ENCODE assay signal across 40 mouse cellular contexts in the genomic region with DNA sequence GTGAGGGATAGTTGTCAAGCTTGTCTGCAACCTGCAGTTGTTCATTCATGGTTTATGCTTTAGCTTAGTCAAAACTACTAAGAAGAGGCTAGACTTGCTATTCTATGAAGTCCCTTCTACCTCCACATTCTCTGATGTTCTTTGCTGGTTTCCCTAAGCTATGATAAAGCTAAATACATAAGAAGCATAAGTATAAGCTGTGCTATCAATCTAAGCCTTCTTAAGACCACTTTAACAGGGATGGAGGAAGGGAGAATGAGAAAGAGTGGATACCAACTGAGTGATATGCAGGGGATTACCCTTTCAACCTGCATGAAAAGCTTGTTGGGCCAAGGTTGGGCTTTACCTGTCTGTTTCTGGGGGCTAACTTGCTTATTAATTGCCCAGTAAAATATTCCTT. TPM values are rescaled to one million over a fixed set of nuclear protein-coding genes. Genes with fewer than 3 reads are reported as not detected.
"Had no signal": no experiment of that assay in that cellular context is flagged by ENCODE, and none has a peak within 500 bp of the region (broad histone marks: within the 10 kb centered on the region; RNA-seq: fewer than 3 reads in every experiment).

No protein-coding gene starts in this region.

- H3K4me2 ChIP-seq: heart, embryonic 11.5 days; heart, embryonic 12.5 days; heart, embryonic 13.5 days; heart, embryonic 15.5 days; hindbrain, embryonic 12.5 days; hindbrain, embryonic 13.5 days; hindbrain, embryonic 14.5 days; hindbrain, embryonic 15.5 days; intestine, embryonic 15.5 days; kidney, embryonic 15.5 days had no signal

- H3K4me1 ChIP-seq: intestine, embryonic 15.5 days had no signal

- ATAC-seq: inflammation-experienced regulatory T-cells, adult 6 months; intestine, embryonic 15.5 days; intestine, embryonic 16.5 days; intestine, postnatal 0 days had no signal

- H3K27ac ChIP-seq: heart, adult 2 months; heart, embryonic 10.5 days; heart, embryonic 13.5 days; heart, embryonic 15.5 days; hindbrain, embryonic 10.5 days; hindbrain, embryonic 12.5 days; intestine, embryonic 15.5 days; kidney, embryonic 15.5 days; kidney, postnatal 0 days had no signal

- H3K27me3 ChIP-seq: heart, embryonic 12.5 days; heart, embryonic 13.5 days; heart, embryonic 15.5 days; hindbrain, embryonic 12.5 days; hindbrain, embryonic 13.5 days; hindbrain, embryonic 15.5 days; intestine, embryonic 15.5 days; kidney, embryonic 15.5 days had no signal

- H3K9me3 ChIP-seq: heart, embryonic 10.5 days; heart, embryonic 12.5 days; heart, embryonic 13.5 days; heart, embryonic 15.5 days; hindbrain, embryonic 10.5 days; hindbrain, embryonic 12.5 days; hindbrain, embryonic 13.5 days; hindbrain, embryonic 15.5 days; intestine, embryonic 15.5 days; kidney, embryonic 15.5 days had no signal

- DNase-seq: heart, adult 2 months; heart, postnatal 10 days; heart, postnatal 14 days; heart, postnatal 36 days; heart, postnatal 4 days; kidney, adult 11 months; kidney, adult 18-20 months; kidney, adult 2 months; kidney, adult 8-10 months; kidney, adult 9 months; kidney, postnatal 10 days; kidney, postnatal 14 days; kidney, postnatal 25 days; kidney, postnatal 36 days; kidney, postnatal 4 days; layer of hippocampus, adult 9-11 months had no signal

- H3K36me3 ChIP-seq: heart, embryonic 10.5 days; heart, embryonic 12.5 days; heart, embryonic 13.5 days; heart, embryonic 15.5 days; hindbrain, embryonic 10.5 days; hindbrain, embryonic 12.5 days; hindbrain, embryonic 13.5 days; hindbrain, embryonic 15.5 days; intestine, embryonic 15.5 days; kidney, embryonic 15.5 days had no signal

- H3K9ac ChIP-seq: heart, embryonic 12.5 days; heart, embryonic 13.5 days; heart, embryonic 15.5 days; hindbrain, embryonic 12.5 days; hindbrain, embryonic 13.5 days; hindbrain, embryonic 14.5 days; hindbrain, embryonic 15.5 days; intestine, embryonic 15.5 days; kidney, embryonic 15.5 days had no signal

- H3K4me3 ChIP-seq: heart, adult 2 months; heart, embryonic 10.5 days; heart, embryonic 12.5 days; heart, embryonic 13.5 days; heart, embryonic 15.5 days; hindbrain, embryonic 10.5 days; hindbrain, embryonic 12.5 days; hindbrain, embryonic 13.5 days; hindbrain, embryonic 15.5 days; intestine, embryonic 15.5 days; kidney, embryonic 15.5 days; layer of hippocampus, adult 2 months had no signal

RNA-seq across cellular contexts. Expression of a gene that starts 33.9 kb away (rescaled TPM):
- total RNA-seq: heart, adult 2 months; heart, adult 8-10 months; heart, postnatal 10 days; heart, postnatal 25 days; heart, postnatal 36 days; heart, postnatal 4 days; hematopoietic stem cell, adult 5-6 weeks had no signal
- polyA plus RNA-seq: heart, adult 2 months; heart, embryonic 11.5 days; heart, embryonic 12.5 days; heart, embryonic 13.5 days; heart, embryonic 14.5 days; heart, embryonic 15.5 days; heart, postnatal 0 days; inflammation-experienced regulatory T-cells, adult 6 months; kidney, embryonic 14.5 days; kidney, embryonic 16.5 days; kidney, postnatal 0 days had no signal
